Mouse (Mus musculus): ENCODE results near the gene Sept9.

The Sept9 gene

DNA sequence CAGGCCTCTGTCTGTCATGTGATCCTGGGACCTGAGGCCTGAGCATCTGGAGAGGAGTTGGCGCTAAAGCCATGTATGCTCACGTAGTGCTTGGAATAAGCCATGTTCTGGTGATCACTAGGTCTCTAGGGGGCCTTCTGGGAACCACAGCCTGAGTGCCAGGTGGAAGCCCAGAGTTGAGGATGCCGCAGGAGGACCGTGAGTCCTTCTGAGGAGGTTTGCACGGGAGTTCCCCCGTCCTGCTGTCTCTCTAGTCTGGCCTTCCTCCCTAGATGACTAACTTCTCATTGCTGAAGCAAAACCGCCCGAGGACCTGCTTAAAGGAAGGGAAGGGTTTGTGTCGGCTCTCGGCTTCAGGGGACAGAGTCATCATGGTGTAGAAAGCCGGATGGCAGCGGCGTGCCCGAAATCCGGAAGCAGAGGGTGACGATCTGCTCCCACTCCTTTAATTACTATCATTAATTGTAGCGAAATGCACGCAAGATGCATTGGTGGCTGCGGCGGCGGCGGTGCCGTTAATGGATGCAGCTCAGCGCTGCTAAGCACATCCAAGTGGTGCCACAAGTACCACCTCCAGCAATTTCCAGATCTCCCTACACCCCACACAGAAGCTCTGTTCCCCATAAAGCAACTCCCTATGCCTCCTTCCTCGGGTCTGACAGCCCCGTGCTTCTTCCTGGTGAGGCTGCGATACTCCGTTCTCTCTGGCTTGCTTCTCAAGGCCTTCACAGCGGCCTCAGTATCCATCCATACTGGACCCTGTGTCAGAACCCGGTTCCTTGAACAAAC lies 92.0 kb downstream of the Sept9 start:
- DNase-seq (ENCODE audit: low spot score in 2 of 2), result no peak

DNA sequence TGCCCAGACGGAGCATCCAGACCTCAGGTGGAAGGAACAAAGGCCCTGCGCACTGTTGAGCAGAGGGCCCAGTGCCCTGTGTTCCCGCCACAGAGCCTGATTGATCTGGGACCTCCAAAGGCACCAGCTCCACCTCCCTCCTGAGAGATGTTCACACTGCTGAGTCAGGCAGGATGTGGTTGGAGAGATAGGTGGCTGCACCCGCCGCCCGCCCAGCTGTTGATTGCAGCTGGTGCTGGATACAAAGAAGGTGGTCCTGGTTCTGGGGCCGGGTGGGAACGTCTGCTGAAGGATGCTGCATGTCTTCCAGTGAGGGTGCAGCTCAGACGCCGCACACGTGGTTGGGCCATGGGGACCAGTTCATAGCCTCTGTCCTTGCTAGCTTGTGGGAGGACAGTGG lies 93.0 kb downstream of the Sept9 start:
- no peak for DNase-seq (ENCODE audit: low spot score in 2 of 2)

DNA sequence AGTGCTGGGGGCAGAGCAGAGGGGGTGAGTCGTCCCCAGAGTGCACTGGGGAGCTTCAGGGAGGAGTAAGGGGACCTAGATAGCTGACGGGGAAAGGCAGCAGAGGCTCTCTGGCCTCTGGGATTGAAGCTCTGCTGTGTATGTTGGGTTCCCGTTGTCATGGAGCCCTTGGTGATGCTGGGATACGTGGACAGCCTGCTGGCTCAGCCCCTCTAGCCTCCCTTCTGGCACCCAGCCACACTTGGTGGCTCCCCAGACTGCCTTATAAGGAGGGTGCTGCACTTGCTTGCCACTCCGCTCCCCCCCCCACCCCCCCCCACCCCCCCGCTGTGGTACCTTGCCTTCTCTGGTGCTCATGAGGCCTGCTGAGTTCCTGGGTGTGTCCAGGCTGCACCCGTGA lies 95.8 kb downstream of the Sept9 start:
- DNase-seq (ENCODE audit: low spot score in 2 of 2), result no peak

DNA sequence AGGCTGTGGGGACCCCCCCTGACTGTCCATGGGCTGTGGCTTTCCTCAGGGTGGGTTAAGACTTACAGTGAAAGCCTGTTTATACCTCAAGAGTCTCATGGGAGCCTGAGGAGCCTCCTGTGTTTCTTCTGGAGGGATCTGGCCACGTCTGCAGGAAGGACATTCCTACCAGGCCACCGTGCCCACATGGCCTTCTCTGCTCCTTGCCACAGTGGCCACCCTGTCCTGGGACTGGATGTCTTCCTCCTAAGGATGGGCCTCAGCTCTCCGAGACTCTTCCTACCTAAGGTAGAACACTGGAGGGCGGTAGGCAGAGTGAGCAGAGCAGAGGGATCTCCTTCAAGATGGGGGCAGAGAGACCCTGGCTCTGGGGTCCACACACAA lies 96.6 kb downstream of the Sept9 start:
- no peak for DNase-seq (ENCODE audit: low spot score in 2 of 2)

DNA sequence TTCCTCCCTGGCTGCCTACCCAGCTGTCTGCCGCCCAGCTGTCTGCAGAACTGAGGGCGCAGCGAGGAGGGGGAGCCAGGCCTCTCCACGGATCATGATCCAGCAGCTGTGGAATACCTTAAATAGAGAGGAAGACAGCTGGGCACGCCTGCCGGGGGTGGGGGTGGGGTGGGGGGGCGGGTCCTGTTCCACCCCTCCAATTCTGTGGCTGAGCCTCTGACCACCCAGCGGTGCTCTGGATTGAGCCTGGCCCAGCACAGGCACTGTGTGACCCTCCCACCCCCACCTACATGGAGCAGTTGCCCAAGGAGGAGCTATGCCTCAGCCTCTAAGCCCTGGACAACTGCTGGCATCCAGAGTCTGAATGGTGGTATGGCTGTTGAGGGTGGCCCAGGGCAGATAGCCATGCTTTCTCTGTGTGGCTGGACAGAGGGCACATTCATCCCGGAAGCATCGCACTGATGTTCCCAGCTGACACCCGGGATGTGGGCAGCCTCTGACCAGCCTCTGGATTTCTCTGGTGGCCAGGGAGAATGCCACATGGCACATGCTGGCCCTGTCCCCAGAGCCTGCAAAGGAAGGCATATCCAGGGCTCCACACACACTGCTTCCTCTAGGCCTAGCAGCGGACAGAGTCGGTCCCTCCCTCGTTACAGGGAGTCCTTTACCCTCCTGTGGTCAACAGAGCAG lies 97.2 kb downstream of the Sept9 start:
- no peak for DNase-seq (ENCODE audit: low spot score in 2 of 2)

DNA sequence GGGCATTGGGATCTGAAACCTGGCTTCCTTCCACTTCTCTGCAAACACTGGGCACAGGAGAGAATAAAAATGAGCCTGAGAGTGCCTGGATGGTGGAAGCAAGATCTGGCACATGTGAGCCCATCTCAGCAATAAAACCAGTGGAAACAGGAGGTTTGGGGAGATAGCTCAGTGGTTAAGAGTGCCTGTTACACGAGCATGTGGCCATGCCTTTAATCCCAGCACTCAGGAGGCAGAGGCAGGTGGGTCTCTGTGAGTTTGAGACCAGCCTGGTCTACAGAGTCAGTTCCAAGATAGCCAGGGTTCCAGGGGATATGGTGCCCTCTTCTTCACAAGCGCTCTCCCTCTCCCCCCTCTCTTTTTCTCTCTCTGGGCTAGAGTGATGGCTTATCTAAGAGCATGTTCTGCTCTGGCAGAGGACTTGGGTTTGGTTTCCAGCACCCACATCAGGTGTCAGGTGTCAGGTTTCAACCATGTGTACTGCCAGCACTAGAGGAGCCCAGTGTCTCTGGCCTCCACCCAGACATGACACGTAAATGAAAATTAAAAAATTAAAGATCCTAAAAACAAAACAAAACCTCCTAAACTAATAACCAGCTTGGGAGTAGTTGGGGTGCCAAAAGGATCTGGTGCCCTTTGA lies 97.8 kb downstream of the Sept9 start:
- no peak for DNase-seq (ENCODE audit: low spot score in 2 of 2)

DNA sequence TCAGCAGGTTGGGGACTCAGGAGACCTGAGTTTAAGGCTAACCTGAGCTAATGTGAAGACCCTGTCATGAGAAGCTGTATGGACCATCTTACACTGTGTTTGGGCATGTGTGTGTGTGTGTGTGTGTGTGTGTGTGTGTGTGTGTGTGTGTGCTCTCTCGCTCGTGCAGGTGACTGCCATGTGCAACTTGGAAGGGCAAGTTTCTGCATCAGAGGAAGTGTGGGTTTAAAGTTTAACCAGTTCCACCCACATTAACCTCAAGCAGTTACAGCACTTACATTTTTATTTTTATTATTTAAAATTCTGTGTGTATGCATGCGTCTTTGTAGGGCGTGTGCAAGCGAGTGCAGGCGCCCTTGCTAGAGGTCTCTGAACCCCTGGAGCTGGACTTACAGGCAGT lies 100.3 kb downstream of the Sept9 start:
- no peak for DNase-seq (ENCODE audit: low spot score in 2 of 2)

DNA sequence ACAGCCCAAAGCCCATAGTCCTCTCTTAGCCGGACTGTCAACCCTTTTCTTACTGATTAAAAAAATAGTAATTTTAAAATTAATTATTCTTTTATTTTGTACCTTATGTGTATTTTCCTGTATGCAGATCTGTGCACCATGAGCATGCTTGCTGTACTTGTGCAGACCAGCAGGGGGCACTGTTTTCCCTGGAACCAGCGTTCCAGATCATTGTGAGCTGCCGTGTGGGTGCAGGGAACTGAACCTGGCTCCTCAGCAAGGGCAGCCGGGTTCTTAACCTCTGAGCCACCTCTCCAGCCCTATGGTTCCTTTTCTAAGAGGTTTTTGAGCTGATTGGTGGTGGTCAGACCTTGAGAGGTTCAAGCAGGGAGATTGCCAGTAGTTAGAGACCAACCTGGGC lies 101.3 kb downstream of the Sept9 start:
- DNase-seq (ENCODE audit: low spot score in 2 of 2), result no peak

DNA sequence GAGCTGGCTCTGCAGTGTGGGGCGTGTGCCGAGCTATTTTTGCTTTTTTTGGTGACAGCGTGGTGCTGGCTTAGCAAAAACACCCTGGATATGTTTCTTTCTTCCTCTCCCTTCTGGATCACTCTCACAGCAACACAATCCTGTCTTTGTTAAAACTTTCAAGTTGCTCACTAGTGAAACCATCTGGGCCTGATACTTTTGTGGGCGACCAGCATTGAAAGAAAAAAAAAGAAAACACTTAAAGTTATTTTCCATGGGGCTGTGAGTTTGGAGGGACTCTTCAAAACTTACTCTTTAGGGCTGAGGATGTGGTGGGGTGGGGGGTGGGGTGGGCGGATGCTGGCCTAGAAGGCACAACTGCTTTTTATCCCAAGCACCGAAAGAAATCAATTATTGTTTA lies 102.3 kb downstream of the Sept9 start:
- no peak for DNase-seq (ENCODE audit: low spot score in 2 of 2)

DNA sequence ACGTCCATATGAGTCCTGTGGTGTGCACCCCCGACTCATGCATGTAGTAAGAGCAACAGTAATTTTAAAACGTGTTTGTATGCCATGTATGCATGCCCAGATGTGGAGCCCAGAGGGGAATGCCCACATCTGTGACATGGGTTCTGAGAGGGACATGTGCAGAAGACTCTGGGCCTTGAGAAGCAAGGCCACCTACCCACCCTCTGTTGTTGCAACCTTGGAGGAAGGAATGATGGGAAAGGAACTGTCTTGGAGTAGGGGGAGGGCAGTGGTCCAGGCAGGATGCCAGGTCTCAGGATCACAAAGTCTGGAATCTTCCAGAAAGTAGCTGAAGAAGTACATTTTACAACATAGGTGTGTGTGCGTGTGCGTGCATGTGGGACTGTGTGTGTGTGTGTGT lies 102.9 kb downstream of the Sept9 start:
- DNase-seq (ENCODE audit: low spot score in 2 of 2), result no peak

DNA sequence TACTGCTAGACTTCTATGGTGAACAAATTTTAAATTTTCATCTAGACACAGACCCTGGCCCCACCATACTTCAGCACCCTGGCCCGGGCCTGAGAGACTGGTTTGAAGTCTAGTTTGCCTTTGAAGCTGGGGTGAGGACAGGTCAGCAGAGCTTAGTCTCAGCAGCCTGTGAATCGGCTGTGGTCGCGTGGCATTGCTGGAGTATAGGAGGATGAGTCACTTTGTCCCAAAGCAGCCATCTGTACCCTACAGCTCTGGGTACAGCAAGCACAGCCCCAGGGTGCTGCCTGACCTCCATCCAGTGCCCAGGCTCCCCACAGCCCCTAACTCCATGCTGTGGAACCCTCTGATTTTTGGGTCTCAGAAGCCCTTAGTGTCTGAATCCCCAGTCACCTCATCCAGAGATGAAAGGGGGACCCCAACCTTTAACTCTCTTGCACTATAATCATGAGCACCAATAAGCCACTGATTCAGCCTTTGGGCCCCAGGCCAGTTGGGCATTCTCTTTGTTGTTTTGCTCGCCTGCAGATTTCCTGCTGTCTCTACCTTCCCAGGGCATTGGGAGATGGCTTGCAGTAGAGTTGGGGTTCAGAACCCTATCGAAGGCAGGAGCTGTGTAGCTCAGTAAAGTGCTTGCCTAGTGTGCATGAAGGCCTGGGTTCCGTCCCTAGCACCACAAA lies 106.2 kb downstream of the Sept9 start:
- no peak for DNase-seq (ENCODE audit: low spot score in 2 of 2)

DNA sequence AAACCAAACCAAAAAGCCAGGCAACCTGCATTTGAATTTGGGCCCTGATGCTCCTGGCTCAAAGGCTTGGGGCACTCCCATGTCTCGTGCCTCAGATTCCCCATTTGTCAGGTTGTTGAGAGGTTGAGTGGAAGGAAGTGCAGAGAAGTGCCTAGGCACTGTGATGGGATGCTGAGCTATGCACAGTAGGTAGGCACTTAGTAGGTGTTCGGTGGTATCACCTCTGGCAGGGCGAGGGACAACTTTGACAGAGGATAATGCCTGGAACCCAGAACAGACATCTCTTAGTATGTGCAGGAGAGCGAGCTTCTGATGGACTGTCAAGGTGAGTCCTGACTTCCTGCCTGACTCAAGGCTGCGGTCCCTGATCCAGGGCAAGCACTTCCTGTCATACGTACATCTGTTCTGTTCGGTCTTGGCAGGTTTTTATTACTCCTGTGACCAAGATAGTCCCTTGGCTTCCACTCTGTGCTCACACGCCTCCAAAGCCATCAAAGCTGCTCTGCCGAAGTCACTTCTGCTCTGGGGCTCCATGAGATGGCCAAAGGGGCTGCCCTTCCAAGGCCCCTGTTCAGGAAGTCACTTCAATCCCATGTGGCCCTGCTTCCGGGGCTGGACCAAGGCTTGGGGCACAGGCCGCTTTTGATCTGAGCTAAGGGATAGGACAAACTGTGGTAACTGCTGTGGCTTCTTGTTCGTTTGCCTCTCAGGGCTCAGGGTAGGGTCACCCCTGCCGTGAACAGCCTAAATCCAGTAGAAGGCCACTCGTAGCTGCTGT lies 107.0 kb downstream of the Sept9 start:
- no peak for DNase-seq (ENCODE audit: low spot score in 2 of 2)

DNA sequence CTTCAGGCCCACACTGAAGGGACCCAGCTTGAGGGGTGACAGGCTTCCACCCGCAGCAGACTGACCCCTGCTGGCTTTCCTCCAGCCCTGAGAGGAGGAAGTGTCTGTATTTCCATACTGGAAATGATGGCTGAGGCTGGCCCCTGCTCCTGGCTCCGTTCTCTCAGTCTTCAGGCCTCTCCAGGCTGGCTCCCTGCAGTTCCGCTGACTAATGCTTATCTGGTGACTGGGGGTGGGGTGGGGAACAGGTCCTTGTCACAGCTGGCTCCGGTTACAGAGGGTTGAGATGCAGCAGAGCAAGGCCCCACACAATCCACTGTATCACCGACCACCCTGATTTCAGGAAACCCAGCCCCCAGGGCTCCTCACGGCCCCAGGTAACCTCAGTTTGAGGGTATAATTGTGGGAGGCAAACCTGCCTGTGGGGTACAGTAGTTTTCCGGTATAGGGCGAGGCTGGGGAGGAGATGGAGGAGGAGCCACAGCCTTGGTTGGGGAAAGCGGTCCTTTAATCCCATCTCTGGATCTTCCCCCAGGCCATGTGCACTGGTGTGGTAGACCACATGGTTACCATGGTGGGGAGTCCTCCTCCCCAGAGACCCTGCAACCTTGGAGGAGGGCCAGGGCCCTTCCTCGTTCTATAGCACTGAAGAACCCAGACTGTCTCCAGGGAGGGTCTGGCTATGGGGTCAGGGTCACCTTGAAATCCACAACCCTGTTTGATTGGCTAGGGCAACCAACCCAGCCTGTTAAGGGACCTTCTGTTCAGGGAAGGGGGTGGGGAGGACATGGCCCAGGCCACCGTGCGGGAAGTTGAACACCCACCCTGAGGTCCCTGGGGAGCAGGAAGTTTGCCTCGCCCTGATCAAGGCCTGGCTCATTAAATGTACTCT lies 108.7 kb downstream of the Sept9 start:
- no peak for DNase-seq (ENCODE audit: low spot score in 2 of 2)

DNA sequence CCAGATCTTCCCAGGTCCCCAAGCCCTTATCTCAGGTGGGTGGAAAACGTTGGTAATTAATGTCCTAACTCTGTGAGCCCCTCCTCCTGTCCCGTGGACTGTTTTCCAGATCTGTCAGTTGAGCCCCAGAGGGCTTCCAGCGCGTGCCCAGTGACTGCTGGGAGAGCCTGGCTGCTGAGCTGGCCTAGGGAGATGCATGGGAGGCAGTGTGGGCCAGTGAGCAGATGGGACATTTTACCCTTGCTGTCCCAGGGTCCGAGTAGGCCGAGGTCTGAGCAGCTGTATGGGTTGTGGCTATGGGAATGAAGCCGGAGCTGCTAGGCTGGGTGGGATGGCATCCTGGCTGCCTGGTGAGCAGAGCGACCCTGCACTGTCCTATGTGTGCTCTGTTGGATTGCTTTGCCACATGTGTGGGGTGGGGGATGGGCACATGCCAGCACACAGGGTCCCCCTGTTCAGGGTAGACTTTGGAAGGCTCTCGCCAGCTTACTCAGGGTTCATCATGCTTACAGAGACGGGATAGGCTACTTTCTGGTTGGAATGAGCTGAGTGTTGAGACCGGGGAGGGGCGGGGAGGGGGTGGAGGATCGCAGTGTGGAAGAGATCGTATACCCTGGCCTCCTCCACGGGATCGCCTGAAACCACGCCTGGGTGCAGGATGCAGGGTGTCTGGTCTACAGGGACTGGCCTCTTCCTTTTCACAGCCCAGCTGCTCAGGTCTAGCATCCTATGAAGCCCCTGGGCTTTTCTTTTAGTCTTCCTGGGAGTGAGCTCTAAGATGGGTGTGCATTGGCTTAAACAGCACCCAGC lies 109.9 kb downstream of the Sept9 start:
- DNase-seq (ENCODE audit: low spot score in 2 of 2), result no peak

DNA sequence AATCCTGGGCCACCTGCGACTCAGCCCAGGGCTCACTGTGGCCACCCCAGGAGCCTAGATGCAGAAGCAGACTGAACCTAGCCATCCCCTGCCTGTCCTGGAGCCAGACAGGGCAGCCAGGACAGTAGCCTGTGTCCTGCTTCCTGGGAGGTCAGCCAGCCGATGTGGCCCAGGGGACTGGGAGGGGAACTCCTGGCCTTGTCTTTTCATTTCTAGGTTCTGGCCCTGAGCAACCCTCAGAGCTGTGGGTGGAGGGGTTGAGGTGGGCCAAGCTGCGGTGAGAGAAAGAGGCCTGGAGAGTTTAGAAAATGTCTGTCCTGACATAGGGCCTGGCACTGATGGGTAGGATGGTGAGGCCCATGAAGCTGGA lies 110.4 kb downstream of the Sept9 start:
- DNase-seq (ENCODE audit: low spot score in 2 of 2), result no peak

DNA sequence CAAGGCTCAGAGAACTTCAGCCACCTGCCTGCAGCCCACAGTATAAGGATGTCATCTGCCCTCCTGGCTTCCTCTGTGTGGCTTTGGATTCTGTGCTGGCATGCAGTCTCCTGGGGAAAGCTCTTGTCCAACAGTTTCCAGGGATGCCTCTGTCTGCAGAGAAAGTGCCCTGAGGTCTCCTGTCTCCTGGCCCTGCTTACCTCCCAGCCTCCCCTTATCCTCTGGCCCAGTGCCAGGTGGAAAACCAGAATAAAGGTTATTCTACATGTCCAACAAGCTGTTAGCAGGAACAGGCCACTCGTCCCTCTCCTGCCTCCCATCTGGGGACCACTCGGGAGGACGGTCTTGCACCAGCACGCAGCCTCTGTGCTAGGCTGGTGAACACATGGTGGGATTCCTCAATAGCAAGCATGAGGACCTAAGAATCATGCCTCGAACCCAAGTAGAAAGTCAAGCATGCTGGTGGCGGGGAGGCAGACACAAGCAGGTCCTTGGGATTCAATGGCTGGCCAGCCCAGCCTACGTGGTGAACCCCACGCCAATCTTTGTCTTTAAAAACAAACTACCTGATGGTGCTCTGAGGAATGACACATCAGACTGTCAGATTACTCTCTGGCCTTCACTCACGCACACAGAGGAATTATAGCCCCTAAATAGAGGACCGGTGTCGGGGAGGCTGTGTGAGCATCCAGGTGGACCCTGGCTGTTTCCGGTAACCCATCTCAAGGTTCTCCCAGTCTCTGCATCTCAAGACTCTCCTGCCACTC lies 111.1 kb downstream of the Sept9 start:
- DNase-seq (ENCODE audit: low spot score in 2 of 2), result no peak

DNA sequence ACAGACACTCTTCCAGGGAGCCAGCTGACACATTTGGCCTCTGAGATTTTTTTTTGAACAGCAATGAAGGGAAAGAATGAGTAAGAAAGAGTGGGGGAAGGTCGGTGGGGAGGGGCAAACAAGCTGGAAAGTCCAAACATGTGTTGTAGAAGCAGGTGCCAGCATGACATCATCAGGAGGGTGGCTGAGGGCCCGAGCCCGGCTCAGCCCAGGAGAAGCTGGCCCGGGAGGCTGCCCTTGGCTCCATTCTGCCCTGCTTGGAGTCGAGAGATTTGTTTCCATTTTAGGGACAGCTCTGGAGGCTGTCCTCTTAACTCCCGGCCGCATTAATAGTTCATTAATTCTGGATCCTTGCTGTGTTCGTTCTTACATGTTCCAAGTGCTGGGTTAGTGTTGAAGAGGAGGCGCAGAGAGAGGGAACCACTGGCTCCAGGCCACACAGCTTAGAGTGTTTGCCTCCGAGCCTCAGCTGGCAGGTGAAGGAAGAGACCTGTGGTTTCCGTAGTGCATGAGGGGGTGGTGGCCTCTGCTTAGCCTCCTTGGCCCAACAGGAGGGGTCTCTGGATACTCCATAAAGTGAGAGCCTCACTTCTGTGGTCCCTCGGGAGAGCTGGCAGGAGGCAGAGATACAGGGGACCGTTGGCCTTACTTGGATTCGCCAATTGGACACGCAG lies 111.8 kb downstream of the Sept9 start:
- no peak for DNase-seq (ENCODE audit: low spot score in 2 of 2)

DNA sequence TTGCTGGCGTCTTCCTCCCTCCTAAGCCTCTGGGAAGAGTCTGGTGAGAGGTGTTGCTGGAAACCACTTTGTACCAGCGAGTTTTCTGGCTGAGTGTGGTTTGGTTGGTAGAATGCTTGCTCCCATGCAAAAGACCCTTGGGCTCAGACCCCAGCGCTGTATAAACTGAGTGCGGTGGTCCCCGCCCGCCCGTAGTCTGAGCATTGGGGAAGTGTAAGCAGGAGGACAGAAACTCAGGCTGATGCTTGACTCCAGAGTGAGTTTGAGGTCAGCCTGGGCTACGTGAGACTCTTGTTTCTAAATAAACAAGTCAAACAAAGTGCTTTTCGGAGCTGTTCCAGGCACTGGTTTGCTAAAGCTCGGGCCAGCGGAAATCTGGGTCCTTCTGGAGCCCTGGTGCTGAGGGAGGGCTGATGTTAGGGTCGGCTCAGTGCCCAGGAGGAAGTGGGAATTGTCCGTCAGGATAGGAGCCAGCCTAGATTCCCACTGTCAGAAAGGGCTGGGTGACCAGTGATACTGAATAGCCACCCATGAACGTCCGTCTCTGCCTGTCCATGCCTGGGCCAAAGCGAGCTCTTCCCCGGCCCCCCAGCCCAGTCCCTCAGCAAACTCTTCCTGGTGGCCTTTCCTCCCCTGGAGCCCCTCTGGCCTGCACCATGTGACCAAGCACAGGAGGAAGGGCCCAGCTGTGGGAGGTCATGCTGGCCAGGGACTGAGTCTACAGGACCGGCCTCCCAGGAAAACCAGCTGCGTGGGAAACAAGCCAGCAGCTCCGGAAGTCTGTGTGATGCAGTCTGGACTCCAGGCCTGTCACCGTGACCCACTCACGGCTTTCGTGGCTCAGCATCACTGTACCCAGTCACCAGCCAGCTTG lies 112.8 kb downstream of the Sept9 start:
- no peak for DNase-seq (ENCODE audit: low spot score in 2 of 2)

All from spleen, postnatal 14 days (tissue).